Mouse (Mus musculus): ENCODE results near the gene Erbb2. TPM values are rescaled to one million over a fixed set of nuclear protein-coding genes. Genes with fewer than 3 reads are reported as not detected.

The Erbb2 gene
- polyA plus RNA-seq, 1 experiment from 2014 or later = 53.0 TPM

GRCm38 (mm10) chr11:98435723-98436122 lies 23.5 kb downstream of the Erbb2 start:
- no peak overlapping the region for H3K4me2 ChIP-seq (replicated peaks)
- 89% methylated on average over 9 of the region's 9 CpGs for WGBS
- H3K27ac ChIP-seq = no peak overlapping the region
- no peak for ATAC-seq (ENCODE audit: low FRiP score, low read depth)
- no peaks in the 10 kb centered on the region for H3K27me3 ChIP-seq
- H3K9me3 ChIP-seq = no peaks in the 10 kb centered on the region
- peaks cover 64% of the 10 kb centered on the region for H3K36me3 ChIP-seq
- peaks cover 9% of the 10 kb centered on the region; the same call in 1 of the 2 replicates for H3K4me1 ChIP-seq
- no peak overlapping the region for H3K9ac ChIP-seq
- H3K4me3 ChIP-seq = no peak overlapping the region

- Histone ChIP-seq H3K27ac (no peak overlapping the region), H3K9me3 (no peaks in the 10 kb centered on the region), H3K27me3 (no peaks in the 10 kb centered on the region), H3K4me3 (0 out of 2 replicates have a peak overlapping the region, but pooled peaks have one; percentile 68), H3K4me2 (replicated peaks) (peak overlapping the region; percentile 82; the same call in 1 of the 2 replicates), H3K4me1 (peaks cover 9% of the 10 kb centered on the region; the same call in 1 of the 2 replicates), H3K36me3 (peaks cover 47% of the 10 kb centered on the region), H3K9ac (no peak overlapping the region; the same call in 1 of the 2 replicates)
- no peak for ATAC-seq (ENCODE audit: low FRiP score, low read depth)
- WGBS = 74% methylated on average over 6 of the region's 6 CpGs
Observed at GRCm38 (mm10) chr11:98437441-98437840, 25.2 kb downstream of the Erbb2 start.

DNA sequence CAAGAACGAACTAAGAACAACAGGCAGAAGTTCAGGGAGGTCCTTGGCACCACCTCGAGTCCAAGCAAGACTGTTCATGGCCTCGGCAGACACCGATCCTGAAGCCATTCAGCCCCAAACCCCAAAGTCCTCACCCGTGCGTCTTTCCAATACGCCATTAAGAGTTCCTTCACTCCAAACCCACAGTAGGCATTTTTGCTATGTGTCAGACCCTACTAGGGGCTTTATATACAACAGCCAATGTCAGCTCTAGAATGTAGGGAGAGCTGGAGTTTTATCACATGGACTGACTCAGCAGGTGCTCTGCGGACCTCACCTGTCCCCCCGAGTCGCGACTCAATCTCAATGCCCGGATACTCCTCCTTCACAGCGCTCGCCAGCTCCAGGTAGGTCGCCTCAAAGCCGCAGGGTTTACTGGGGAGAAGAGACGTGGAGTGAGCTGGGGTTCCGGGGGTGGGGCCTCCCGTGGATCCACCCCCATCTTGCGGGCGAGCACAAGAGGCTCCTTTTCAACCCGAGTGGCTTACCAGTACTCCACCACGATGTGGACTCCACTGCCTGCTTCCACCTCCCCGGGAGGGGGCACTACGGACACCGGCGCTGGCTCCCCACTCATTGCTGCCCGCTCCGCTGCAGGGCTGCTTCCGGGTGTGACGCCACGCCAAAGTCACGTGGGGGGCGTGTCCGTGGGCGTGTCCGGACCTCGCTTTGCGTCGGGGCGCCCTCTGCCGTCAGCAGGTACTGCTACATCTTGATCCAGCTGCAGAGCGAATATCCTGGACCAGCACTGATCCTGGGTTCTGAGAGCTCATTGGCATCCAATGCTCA lies 26.3 kb downstream of the Erbb2 start, which contains the start of gene Mien1:
TSS of gene Mien1 (minus strand) at position 661 of the 828 bp plus-strand sequence.
- WGBS = 2% methylated on average over 43 of the region's 43 CpGs
- H3K4me1 ChIP-seq = peaks cover 9% of the 10 kb centered on the region; the same call in 1 of the 2 replicates
- peak within 1 kb of the TSS; percentile 59 for H3K9ac ChIP-seq
- peak within 1 kb of the TSS; percentile 68 for H3K4me3 ChIP-seq
- peaks cover 38% of the 10 kb centered on the region for H3K36me3 ChIP-seq
- peak; percentile 93 for ATAC-seq (ENCODE audit: low FRiP score, low read depth)
- no peaks in the 10 kb centered on the region for H3K27me3 ChIP-seq
- H3K4me2 ChIP-seq (replicated peaks) = peak within 1 kb of the TSS; percentile 82
- no peaks in the 10 kb centered on the region for H3K9me3 ChIP-seq
- H3K27ac ChIP-seq = peak within 1 kb of the TSS; percentile 29

DNA sequence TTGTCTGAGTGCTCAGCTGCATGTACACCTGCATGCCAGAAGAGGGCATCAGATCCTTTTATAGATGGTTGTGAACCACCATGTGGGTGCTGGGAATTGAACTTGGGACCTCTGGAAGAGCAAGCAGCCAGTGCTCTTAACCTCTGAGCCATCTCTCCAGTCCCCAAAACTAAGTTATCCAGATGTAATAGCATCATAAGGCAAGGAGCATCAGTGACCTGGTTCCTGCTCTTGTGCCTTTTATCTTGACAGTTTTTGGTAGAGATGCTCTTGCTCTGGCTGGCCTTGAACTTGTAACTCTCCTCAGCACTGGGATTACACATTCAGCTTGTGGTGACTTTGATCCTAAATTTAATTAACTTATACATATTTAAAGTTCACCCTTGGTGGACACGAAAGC lies 31.4 kb downstream of the Erbb2 start:
- Histone ChIP-seq H3K27me3 (peaks cover 37% of the 10 kb centered on the region), H3K4me1 (peaks cover 16% of the 10 kb centered on the region), H3K4me3 (no peak overlapping the region), H3K9ac (no peak overlapping the region), H3K36me3 (no peaks in the 10 kb centered on the region), H3K4me2 (replicated peaks) (no peak overlapping the region), H3K9me3 (no peaks in the 10 kb centered on the region), H3K27ac (no peak overlapping the region)
- no peak for ATAC-seq (ENCODE audit: low FRiP score, low read depth)
- WGBS = 96% methylated on average over 1 of the region's 1 CpGs

GRCm38 (mm10) chr11:98445238-98445637 lies 33.0 kb downstream of the Erbb2 start:
- no peaks in the 10 kb centered on the region for H3K9me3 ChIP-seq
- H3K36me3 ChIP-seq = no peaks in the 10 kb centered on the region
- ATAC-seq (ENCODE audit: low FRiP score, low read depth) = no peak
- H3K4me3 ChIP-seq = no peak overlapping the region
- H3K27ac ChIP-seq = no peak overlapping the region
- H3K4me2 ChIP-seq (replicated peaks) = no peak overlapping the region
- peaks cover 45% of the 10 kb centered on the region for H3K27me3 ChIP-seq
- WGBS = 13% methylated on average over 1 of the region's 1 CpGs
- peaks cover 16% of the 10 kb centered on the region for H3K4me1 ChIP-seq
- H3K9ac ChIP-seq = no peak overlapping the region

- Histone ChIP-seq H3K9ac (no peak overlapping the region), H3K36me3 (no peaks in the 10 kb centered on the region), H3K4me1 (peaks cover 16% of the 10 kb centered on the region), H3K4me3 (no peak overlapping the region), H3K9me3 (no peaks in the 10 kb centered on the region), H3K27ac (no peak overlapping the region), H3K27me3 (peaks cover 47% of the 10 kb centered on the region), H3K4me2 (replicated peaks) (no peak overlapping the region)
- no peak for ATAC-seq (ENCODE audit: low FRiP score, low read depth)
- WGBS = 36% methylated on average over 4 of the region's 4 CpGs
Observed at GRCm38 (mm10) chr11:98445679-98446078, 33.4 kb downstream of the Erbb2 start.

GRCm38 (mm10) chr11:98446213-98446561 lies 33.9 kb downstream of the Erbb2 start, which contains the start of gene Grb7:
Gene Grb7 (plus strand): TSS chr11:98446394.
- Histone ChIP-seq H3K27ac (no peak within 1 kb of the TSS), H3K9me3 (no peaks in the 10 kb centered on the region), H3K27me3 (peaks cover 51% of the 10 kb centered on the region), H3K4me3 (peak within 1 kb of the TSS; percentile 32), H3K4me2 (replicated peaks) (peak within 1 kb of the TSS; percentile 52), H3K36me3 (no peaks in the 10 kb centered on the region), H3K4me1 (peaks cover 16% of the 10 kb centered on the region), H3K9ac (peak within 1 kb of the TSS; percentile 56; the same call in 1 of the 2 replicates)
- no peak for ATAC-seq (ENCODE audit: low FRiP score, low read depth)
- 5% methylated on average over 5 of the region's 5 CpGs for WGBS

DNA sequence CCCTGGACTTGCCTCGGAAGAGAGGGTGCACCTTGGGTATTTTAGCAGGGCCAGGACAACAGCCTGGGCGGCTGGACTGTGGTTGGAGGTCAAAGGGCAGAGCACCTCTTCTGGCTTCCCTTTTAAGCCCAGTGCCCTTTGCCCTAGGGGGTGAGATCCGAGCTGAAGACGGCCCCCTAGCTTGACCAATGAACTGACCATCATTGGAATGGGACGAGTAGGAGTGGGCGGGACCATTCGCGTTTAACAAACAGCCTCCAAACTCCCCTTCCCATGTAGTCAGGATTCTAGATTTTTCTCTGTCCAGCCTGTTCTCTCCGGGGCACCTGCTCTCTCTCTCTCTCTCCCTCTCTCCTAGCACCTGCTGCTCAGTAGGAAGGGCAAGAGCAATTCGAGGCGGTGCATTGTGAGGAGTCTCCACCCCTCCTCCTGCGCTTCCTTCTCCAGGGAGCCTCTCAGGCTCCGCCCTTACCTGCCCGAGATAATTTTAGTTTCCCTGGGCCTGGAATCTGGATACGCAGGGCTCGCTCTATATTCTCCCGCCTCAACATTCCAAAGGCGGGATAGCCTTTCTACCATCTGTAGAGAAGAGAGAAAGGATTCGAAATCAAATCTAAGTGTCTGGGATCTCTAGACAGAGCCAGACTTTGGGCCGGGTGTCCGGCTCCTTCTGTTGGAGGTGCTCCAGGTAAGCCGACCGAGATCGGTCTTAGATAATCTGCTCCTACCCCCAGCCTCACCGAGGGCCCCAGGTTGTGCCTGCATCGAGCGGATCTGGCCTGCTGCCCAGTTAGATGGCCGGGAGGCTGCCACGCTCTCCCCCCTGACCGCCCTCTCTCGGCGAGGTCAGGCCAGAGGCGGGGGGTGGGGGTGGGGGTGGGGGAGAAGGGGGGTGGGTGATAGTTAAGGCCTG lies 34.5 kb downstream of the Erbb2 start:
- Histone ChIP-seq H3K4me3 (peak overlapping the region; percentile 32), H3K27me3 (peaks cover 51% of the 10 kb centered on the region)
- ATAC-seq (ENCODE audit: low FRiP score, low read depth) = no peak

DNA sequence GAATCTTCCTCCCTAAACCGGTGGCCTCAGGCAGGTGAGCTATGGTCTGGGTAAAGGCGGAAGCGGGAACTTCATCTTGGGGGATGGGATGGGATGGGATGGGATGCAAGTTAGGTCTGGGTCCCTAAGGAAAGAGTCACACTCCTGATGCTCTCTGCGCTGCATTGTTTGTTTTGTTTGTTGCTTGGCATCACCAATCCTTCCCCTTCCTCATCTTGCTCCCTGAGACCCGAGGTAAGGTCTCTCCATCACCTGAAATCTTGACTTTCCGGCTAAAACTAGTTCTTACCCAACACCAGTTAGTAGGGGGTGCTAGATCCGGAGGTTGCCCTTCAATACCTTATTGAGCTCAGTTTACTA lies 35.2 kb downstream of the Erbb2 start:
- ATAC-seq (ENCODE audit: low FRiP score, low read depth) = no peak
- peak overlapping the region; percentile 56; the same call in 1 of the 2 replicates for H3K9ac ChIP-seq
- 22% methylated on average over 7 of the region's 7 CpGs for WGBS
- H3K36me3 ChIP-seq = no peaks in the 10 kb centered on the region
- peaks cover 16% of the 10 kb centered on the region for H3K4me1 ChIP-seq
- H3K27me3 ChIP-seq = peaks cover 51% of the 10 kb centered on the region
- H3K4me2 ChIP-seq (replicated peaks) = peak overlapping the region; percentile 52
- no peak overlapping the region for H3K27ac ChIP-seq
- H3K9me3 ChIP-seq = no peaks in the 10 kb centered on the region
- peak overlapping the region; percentile 32 for H3K4me3 ChIP-seq

More for the DNA sequence above, 34.5 kb downstream of the Erbb2 start:
- Histone ChIP-seq H3K9ac (peak overlapping the region; percentile 56; the same call in 1 of the 2 replicates), H3K4me1 (peaks cover 16% of the 10 kb centered on the region), H3K27ac (no peak overlapping the region), H3K36me3 (no peaks in the 10 kb centered on the region), H3K9me3 (no peaks in the 10 kb centered on the region), H3K4me2 (replicated peaks) (peak overlapping the region; percentile 52)
- 2% methylated on average over 32 of the region's 33 CpGs for WGBS

DNA sequence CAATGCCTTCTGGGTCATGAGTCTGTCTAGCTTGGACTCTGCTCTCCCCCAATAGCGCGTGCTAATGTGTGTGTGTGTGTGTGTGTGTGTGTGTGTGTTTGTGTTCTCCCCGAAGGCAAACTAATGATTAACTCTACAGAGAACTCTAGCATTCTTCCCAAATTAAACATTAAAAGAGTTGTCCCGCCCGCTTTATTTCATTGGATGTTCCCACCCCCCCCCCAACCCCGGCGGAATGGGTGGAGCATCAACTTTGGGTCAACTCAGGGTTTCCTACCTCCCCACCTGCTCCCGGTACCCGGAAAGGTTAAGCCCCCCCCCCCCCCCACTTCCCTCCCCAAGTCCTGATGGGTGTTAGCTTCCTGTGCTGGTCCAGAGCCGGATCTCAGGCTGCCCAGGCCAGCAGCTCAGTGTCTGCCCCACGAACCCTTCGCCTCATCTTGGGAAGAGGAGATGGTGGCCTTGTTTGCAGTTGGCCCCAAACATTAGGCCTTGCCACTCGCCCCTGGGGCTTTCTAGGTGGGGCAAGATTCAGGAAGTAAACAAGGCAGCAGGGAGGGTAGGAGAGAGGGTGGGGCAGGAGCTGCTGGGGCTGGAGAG lies 36.0 kb downstream of the Erbb2 start:
- ATAC-seq (ENCODE audit: low FRiP score, low read depth) = no peak
- H3K4me2 ChIP-seq (replicated peaks) = peak overlapping the region; percentile 52
- no peak overlapping the region for H3K9ac ChIP-seq
- H3K27ac ChIP-seq = no peak overlapping the region
- H3K36me3 ChIP-seq = no peaks in the 10 kb centered on the region
- peaks cover 51% of the 10 kb centered on the region for H3K27me3 ChIP-seq
- no peaks in the 10 kb centered on the region for H3K9me3 ChIP-seq
- WGBS = 47% methylated on average over 11 of the region's 13 CpGs
- H3K4me3 ChIP-seq = peak overlapping the region; percentile 32
- peaks cover 16% of the 10 kb centered on the region for H3K4me1 ChIP-seq

GRCm38 (mm10) chr11:98449419-98449818 lies 37.1 kb downstream of the Erbb2 start:
- Histone ChIP-seq H3K9ac (peak overlapping the region; percentile 19; the same call in 1 of the 2 replicates), H3K27me3 (peaks cover 51% of the 10 kb centered on the region), H3K4me2 (replicated peaks) (no peak overlapping the region), H3K36me3 (no peaks in the 10 kb centered on the region), H3K9me3 (no peaks in the 10 kb centered on the region), H3K4me3 (no peak overlapping the region), H3K4me1 (peaks cover 16% of the 10 kb centered on the region), H3K27ac (no peak overlapping the region)
- ATAC-seq (ENCODE audit: low FRiP score, low read depth) = no peak
- 83% methylated on average over 3 of the region's 3 CpGs for WGBS

Measured in limb, embryonic 13.5 days (tissue).